Mouse (Mus musculus): ENCODE data around the gene Tns4.
A peak's percentile ranks its signal among the peaks of the same experiment; 100 is the strongest.

Tns4 gene

DNA sequence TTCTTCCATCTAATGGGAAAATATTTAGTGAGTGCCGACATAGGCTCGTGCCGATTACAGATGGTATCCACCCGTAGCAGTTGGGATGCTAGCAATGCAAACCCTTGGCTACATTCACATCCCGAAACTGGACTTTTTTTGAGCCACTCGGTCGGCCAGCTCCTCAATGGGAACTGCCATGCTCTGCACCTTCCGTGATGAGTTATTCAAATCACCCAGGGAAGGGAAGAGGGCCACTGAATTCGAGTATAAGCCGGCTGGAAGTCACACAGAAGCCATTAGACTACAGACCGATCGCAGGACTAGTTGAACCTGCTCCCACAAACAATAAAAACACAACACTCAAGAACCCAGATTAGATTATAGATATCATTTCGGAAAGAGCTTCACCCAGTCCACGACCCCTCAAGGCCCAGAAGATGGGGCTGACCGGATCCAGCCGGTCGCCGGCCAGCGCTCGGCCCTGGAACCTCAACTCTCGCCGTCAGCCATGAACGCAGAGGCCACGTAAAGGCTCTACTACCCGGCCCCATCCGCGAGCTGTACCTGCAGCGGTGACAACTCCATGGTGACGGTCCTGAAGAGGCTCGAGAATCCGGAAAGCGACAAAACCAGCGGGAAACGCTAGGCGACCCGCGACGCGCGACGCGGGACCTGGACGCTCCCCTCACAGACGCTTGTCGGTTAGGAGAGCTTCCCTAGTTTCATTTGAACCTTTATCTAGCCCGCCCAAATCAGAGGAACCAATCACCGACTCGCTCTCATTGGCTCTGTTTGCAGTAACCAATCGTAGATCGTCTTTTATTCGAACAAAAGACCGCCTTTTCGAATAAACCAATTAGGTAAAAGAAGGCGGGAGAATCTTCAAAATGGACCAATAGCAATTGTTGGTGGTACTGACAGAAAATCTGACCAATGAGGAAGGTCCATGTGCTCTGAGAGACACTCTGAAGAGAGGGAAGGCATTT is 65.3 kb downstream of the Tns4 start, which contains the start of gene Top2a:
Top2a (minus strand) TSS at position 690 of the 968 bp plus-strand sequence.
- peak; percentile 91 to 100 for DNase-seq (ENCODE audit: inconsistent age in 2 of 2, low spot score in 1 of 2)

DNA sequence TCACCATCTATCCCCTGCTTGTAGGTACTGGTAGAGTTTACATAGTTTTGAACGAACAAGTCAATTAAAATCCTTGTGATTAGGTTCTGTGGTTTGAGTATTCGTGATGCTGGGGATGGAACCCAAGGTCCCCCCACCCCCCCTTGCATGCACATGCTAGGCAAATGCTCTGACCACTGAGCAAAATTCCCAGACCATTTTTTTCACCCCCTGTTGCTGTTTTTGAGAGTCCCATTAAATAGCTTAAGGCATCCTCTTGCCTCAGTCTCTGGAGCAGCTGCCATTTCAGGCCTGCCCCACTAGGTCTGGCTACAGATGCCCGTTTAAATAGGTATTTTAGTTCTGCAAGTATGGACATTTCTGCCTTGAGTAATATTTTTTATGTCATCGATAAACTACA is 66.0 kb downstream of the Tns4 start:
- no peak for DNase-seq (ENCODE audit: inconsistent age in 2 of 2, low spot score in 1 of 2)

DNA sequence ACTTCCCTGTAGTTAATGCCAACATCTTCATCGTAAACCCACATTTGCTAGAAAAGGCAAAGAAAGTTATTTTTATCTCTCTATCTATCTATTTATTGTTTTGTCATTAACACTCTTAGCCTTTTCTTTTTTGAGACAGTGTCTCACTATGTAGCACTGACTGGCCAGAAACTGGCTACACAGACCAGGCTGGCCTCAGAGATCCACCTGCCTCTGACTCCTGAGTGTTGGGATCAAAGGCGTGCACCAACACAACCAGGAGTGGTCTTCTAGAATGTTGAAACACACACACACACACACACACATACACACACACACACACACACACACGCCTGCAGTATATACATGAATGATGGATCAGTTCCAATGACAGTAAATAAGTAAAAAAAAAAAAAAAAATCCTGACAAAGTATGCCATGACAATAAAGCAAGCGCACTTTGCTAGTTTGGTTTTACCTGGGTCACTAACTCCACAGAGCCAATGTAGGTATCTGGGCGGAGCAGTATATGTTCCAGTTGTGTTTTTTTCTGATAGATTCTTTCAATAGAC is 66.6 kb downstream of the Tns4 start:
- DNase-seq (ENCODE audit: inconsistent age in 2 of 2, low spot score in 1 of 2), result no peak

DNA sequence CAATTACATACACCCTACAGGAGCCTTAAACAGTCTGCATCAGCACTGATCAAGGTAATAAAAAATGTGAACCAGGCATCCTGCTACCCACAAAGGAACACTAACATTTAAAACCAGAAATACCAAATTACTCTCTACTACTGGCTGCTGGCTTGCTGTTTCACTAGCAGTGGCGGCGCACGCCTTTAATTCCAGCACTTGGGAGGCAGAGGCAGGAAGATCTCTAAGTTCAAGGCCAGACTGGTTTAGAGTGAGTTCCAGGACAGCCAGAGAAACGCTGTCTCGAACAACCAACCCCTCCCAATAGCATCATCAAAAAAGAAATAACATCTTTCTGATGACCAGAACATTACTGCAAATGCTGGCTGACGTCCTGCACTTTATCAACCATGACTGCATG is 69.3 kb downstream of the Tns4 start:
- DNase-seq (ENCODE audit: inconsistent age in 2 of 2, low spot score in 1 of 2), result no peak

Data from adrenal gland, adult (tissue).